Mouse (Mus musculus): ENCODE measurements around the gene Dact2.

DNA sequence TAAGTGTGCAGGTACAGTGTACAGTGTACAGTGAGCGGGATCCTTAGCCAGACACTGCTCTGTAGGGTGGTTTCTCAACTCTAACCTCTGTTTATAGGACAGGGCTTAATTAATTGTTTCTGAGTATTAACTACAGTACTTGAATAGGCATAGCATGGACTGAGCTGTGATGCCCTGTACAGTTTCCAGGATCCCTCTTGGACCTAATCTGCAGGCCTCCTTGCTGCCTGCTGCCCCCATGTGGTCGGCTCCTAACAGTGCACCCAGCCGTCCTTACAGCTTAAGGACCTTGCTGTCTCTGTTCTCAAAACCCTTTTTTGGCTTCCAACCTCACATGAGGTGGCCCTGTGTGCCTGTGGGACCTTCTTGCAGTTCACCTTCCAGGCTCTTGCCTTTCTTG lies 2.0 kb upstream of the Dact2 start:
- peak; percentile 97 for TF ChIP-seq CTCF (IDR thresholded peaks at IDR 0.05; ENCODE audit: control insufficient read depth, insufficient read depth, insufficient replicate concordance, low read depth, low read length)
- no peak for TF ChIP-seq POLR2A (IDR thresholded peaks at IDR 0.05; ENCODE audit: control insufficient read depth, low read depth, low read length)
